Mouse (Mus musculus): Measurements from ENCODE around the gene Lzts2. TPM values are rescaled to one million over a fixed set of nuclear protein-coding genes. Genes with fewer than 3 reads are reported as not detected.
A peak's percentile ranks its signal among the peaks of the same experiment; 100 is the strongest.

Lzts2 gene
- polyA plus RNA-seq, 1 experiment: 0.33 TPM

GRCm38 (mm10) chr19:45017216-45017771, 3.1 kb downstream of the Lzts2 start:
- Histone ChIP-seq H3K9me3 (ENCODE audit: control insufficient read depth, low read length) (no peaks in the 10 kb centered on the region), H3K27me3 (ENCODE audit: control insufficient read depth) (peaks cover 42% of the 10 kb centered on the region), H3K36me3 (ENCODE audit: control insufficient read depth) (peaks cover 6% of the 10 kb centered on the region), H3K4me3 (replicated peaks) (peak overlapping the region; percentile 59), H3K4me1 (ENCODE audit: control insufficient read depth) (peaks cover 44% of the 10 kb centered on the region)
- TF ChIP-seq GATA1 (IDR thresholded peaks at IDR 0.05; ENCODE audit: low read length): no peak
- TF ChIP-seq TAL1 (IDR thresholded peaks at IDR 0.05; ENCODE audit: low read length): no peak

- H3K9me3 ChIP-seq (ENCODE audit: control insufficient read depth, low read length): no peaks in the 10 kb centered on the region
- no peak for TF ChIP-seq GATA1 (IDR thresholded peaks at IDR 0.05; ENCODE audit: low read length)
- TF ChIP-seq TAL1 (IDR thresholded peaks at IDR 0.05; ENCODE audit: low read length): no peak
- H3K4me1 ChIP-seq (ENCODE audit: control insufficient read depth): peaks cover 44% of the 10 kb centered on the region
- peak overlapping the region; percentile 59 for H3K4me3 ChIP-seq (replicated peaks)
- H3K36me3 ChIP-seq (ENCODE audit: control insufficient read depth): peaks cover 1% of the 10 kb centered on the region; the same call in 1 of the 2 replicates
- peaks cover 42% of the 10 kb centered on the region for H3K27me3 ChIP-seq (ENCODE audit: control insufficient read depth)
Measured at GRCm38 (mm10) chr19:45017909-45018308, 3.7 kb downstream of the Lzts2 start.

GRCm38 (mm10) chr19:45018351-45018831, 4.2 kb downstream of the Lzts2 start:
- peak overlapping the region; percentile 59 for H3K4me3 ChIP-seq (replicated peaks)
- TF ChIP-seq TAL1 (IDR thresholded peaks at IDR 0.05; ENCODE audit: low read length): no peak
- TF ChIP-seq GATA1 (IDR thresholded peaks at IDR 0.05; ENCODE audit: low read length): no peak
- H3K9me3 ChIP-seq (ENCODE audit: control insufficient read depth, low read length): no peaks in the 10 kb centered on the region
- H3K36me3 ChIP-seq (ENCODE audit: control insufficient read depth): no peaks in the 10 kb centered on the region; the same call in 1 of the 2 replicates
- H3K4me1 ChIP-seq (ENCODE audit: control insufficient read depth): peaks cover 44% of the 10 kb centered on the region
- H3K27me3 ChIP-seq (ENCODE audit: control insufficient read depth): peaks cover 42% of the 10 kb centered on the region

GRCm38 (mm10) chr19:45020348-45020747, 6.1 kb downstream of the Lzts2 start:
- TF ChIP-seq GATA1 (IDR thresholded peaks at IDR 0.05; ENCODE audit: low read length) (no peak), TAL1 (IDR thresholded peaks at IDR 0.05; ENCODE audit: low read length) (no peak)

GRCm38 (mm10) chr19:45021362-45021761, 7.1 kb downstream of the Lzts2 start:
- no peak overlapping the region for H3K4me3 ChIP-seq (replicated peaks)
- H3K36me3 ChIP-seq (ENCODE audit: control insufficient read depth): peaks cover 18% of the 10 kb centered on the region
- no peaks in the 10 kb centered on the region for H3K9me3 ChIP-seq (ENCODE audit: control insufficient read depth, low read length)
- H3K27me3 ChIP-seq (ENCODE audit: control insufficient read depth): peaks cover 26% of the 10 kb centered on the region
- TF ChIP-seq GATA1 (IDR thresholded peaks at IDR 0.05; ENCODE audit: low read length) (no peak), TAL1 (IDR thresholded peaks at IDR 0.05; ENCODE audit: low read length) (no peak)
- peaks cover 17% of the 10 kb centered on the region for H3K4me1 ChIP-seq (ENCODE audit: control insufficient read depth)

More at GRCm38 (mm10) chr19:45020348-45020747, 6.1 kb downstream of the Lzts2 start:
- Histone ChIP-seq H3K4me1 (ENCODE audit: control insufficient read depth) (peaks cover 27% of the 10 kb centered on the region), H3K36me3 (ENCODE audit: control insufficient read depth) (peaks cover 9% of the 10 kb centered on the region), H3K4me3 (replicated peaks) (no peak overlapping the region), H3K9me3 (ENCODE audit: control insufficient read depth, low read length) (no peaks in the 10 kb centered on the region), H3K27me3 (ENCODE audit: control insufficient read depth) (peaks cover 36% of the 10 kb centered on the region)

- Histone ChIP-seq H3K9me3 (ENCODE audit: control insufficient read depth, low read length) (no peaks in the 10 kb centered on the region), H3K4me3 (replicated peaks) (no peak overlapping the region), H3K27me3 (ENCODE audit: control insufficient read depth) (peaks cover under 1% of the 10 kb centered on the region; the same call in 1 of the 2 replicates), H3K4me1 (ENCODE audit: control insufficient read depth) (no peaks in the 10 kb centered on the region; the same call in 1 of the 2 replicates), H3K36me3 (ENCODE audit: control insufficient read depth) (peaks cover 24% of the 10 kb centered on the region)
- TF ChIP-seq GATA1 (IDR thresholded peaks at IDR 0.05; ENCODE audit: low read length) (no peak), TAL1 (IDR thresholded peaks at IDR 0.05; ENCODE audit: low read length) (no peak)
Measured at GRCm38 (mm10) chr19:45023993-45024392, 9.8 kb downstream of the Lzts2 start.

- peaks cover 24% of the 10 kb centered on the region for H3K36me3 ChIP-seq (ENCODE audit: control insufficient read depth)
- no peaks in the 10 kb centered on the region for H3K9me3 ChIP-seq (ENCODE audit: control insufficient read depth, low read length)
- no peaks in the 10 kb centered on the region for H3K27me3 ChIP-seq (ENCODE audit: control insufficient read depth)
- TF ChIP-seq TAL1 (IDR thresholded peaks at IDR 0.05; ENCODE audit: low read length): no peak
- no peak for TF ChIP-seq GATA1 (IDR thresholded peaks at IDR 0.05; ENCODE audit: low read length)
- H3K4me1 ChIP-seq (ENCODE audit: control insufficient read depth): no peaks in the 10 kb centered on the region; the same call in 1 of the 2 replicates
- H3K4me3 ChIP-seq (replicated peaks): no peak overlapping the region
Measured at GRCm38 (mm10) chr19:45024775-45025174, 10.6 kb downstream of the Lzts2 start.

- H3K36me3 ChIP-seq (ENCODE audit: control insufficient read depth): peaks cover 24% of the 10 kb centered on the region
Measured at GRCm38 (mm10) chr19:45025937-45026568, 11.8 kb downstream of the Lzts2 start.

GRCm38 (mm10) chr19:45026958-45027670, 12.9 kb downstream of the Lzts2 start:
- H3K27me3 ChIP-seq (ENCODE audit: control insufficient read depth): no peaks in the 10 kb centered on the region
- H3K4me1 ChIP-seq (ENCODE audit: control insufficient read depth): peaks cover 8% of the 10 kb centered on the region
- H3K9me3 ChIP-seq (ENCODE audit: control insufficient read depth, low read length): no peaks in the 10 kb centered on the region
- peaks cover 24% of the 10 kb centered on the region for H3K36me3 ChIP-seq (ENCODE audit: control insufficient read depth)
- no peak for TF ChIP-seq TAL1 (IDR thresholded peaks at IDR 0.05; ENCODE audit: low read length)
- no peak for TF ChIP-seq GATA1 (IDR thresholded peaks at IDR 0.05; ENCODE audit: low read length)
- H3K4me3 ChIP-seq (replicated peaks): no peak overlapping the region

More at GRCm38 (mm10) chr19:45025937-45026568, 11.8 kb downstream of the Lzts2 start:
- no peak for TF ChIP-seq TAL1 (IDR thresholded peaks at IDR 0.05; ENCODE audit: low read length)
- no peak for TF ChIP-seq GATA1 (IDR thresholded peaks at IDR 0.05; ENCODE audit: low read length)
- Histone ChIP-seq H3K4me3 (replicated peaks) (no peak overlapping the region), H3K9me3 (ENCODE audit: control insufficient read depth, low read length) (no peaks in the 10 kb centered on the region), H3K27me3 (ENCODE audit: control insufficient read depth) (no peaks in the 10 kb centered on the region), H3K4me1 (ENCODE audit: control insufficient read depth) (peaks cover 8% of the 10 kb centered on the region)

Data from erythroblast, embryonic 14.5 days (primary cell).